9 mouse cellular contexts compared by ENCODE assay signal in genomic region chr9:3199151-3200018, GRCm38 (mm10).
DNase-seq lines count a peak whose midpoint lies in the region; ATAC-seq and TF ChIP-seq lines count a peak whose summit lies in the region.
"Had no signal": no experiment of that assay in that cellular context is flagged by ENCODE, and none has a peak within 500 bp of the region (broad histone marks: within the 10 kb centered on the region; RNA-seq: fewer than 3 reads in every experiment).

No protein-coding gene starts in this region.

- no peaks in the 10 kb centered on the region for H3K36me3 ChIP-seq in liver, adult 2 months (ENCODE audit: control insufficient read depth, insufficient read depth, low read length)
- no peaks in the 10 kb centered on the region for H3K36me3 ChIP-seq in testis, adult 2 months (ENCODE audit: control insufficient read depth, insufficient read depth, low read length)
- H3K36me3 ChIP-seq in thymus, adult 2 months (ENCODE audit: control insufficient read depth, insufficient read depth, low read length): no peaks in the 10 kb centered on the region

- TF ChIP-seq POLR2A in liver, adult 2 months (IDR thresholded peaks at IDR 0.05; ENCODE audit: extremely low read depth, insufficient read depth, low read length): no peak
- TF ChIP-seq POLR2A in testis, adult 2 months (IDR thresholded peaks at IDR 0.05; ENCODE audit: control insufficient read depth, low read depth, low read length): peak; percentile 81
- TF ChIP-seq POLR2A in thymus, adult 2 months (IDR thresholded peaks at IDR 0.05; ENCODE audit: control insufficient read depth, extremely low read depth, insufficient read depth, low read length, poor library complexity): no peak

- no peaks in the 10 kb centered on the region for H3K4me1 ChIP-seq in liver, adult 2 months (ENCODE audit: control insufficient read depth, insufficient read depth, low read length)
- H3K4me1 ChIP-seq in testis, adult 2 months (ENCODE audit: control insufficient read depth, insufficient read depth, low read length): peaks cover 5% of the 10 kb centered on the region; the same call in 1 of the 2 replicates
- H3K4me1 ChIP-seq in thymus, adult 2 months (replicated peaks; ENCODE audit: control insufficient read depth, insufficient read depth, low read length): no peaks in the 10 kb centered on the region

- no peaks in the 10 kb centered on the region for H3K79me2 ChIP-seq in liver, adult 2 months (ENCODE audit: control insufficient read depth, insufficient read depth, low read length)

- H3K9ac ChIP-seq in liver, adult 2 months (ENCODE audit: low read depth, low read length): no peak overlapping the region

- TF ChIP-seq CTCF in liver, adult 2 months (IDR thresholded peaks at IDR 0.05; ENCODE audit: low read depth, low read length): no peak
- TF ChIP-seq CTCF in testis, adult 2 months (IDR thresholded peaks at IDR 0.05; ENCODE audit: control insufficient read depth, insufficient read depth, insufficient replicate concordance, low read depth, low read length): no peak
- no peak for TF ChIP-seq CTCF in thymus, adult 2 months (IDR thresholded peaks at IDR 0.05; ENCODE audit: borderline replicate concordance, control insufficient read depth, extremely low read depth, insufficient read depth, low read length, poor library complexity)

- WGBS in liver, adult 2 months: 26% methylated on average over 33 of the region's 33 CpGs
- WGBS in thymus, adult 2 months: 39% methylated on average over 33 of the region's 33 CpGs

- ATAC-seq in erythroblast, adult 5-6 weeks (replicated peaks; ENCODE audit: low FRiP score, poor library complexity, severe bottlenecking): peak; percentile 72; the same call in 1 of the 2 replicates

- H3K4me3 ChIP-seq in liver, adult 2 months (ENCODE audit: insufficient read depth, low read depth, low read length): no peak overlapping the region; the same call in 1 of the 2 replicates
- peak overlapping the region; percentile 91 for H3K4me3 ChIP-seq in testis, adult 2 months (ENCODE audit: control insufficient read depth, low read depth, low read length)
- H3K4me3 ChIP-seq in thymus, adult 2 months (ENCODE audit: control insufficient read depth, insufficient read depth, low read length): no peak overlapping the region
- H3K4me3 ChIP-seq: myocyte had no signal

- peak; percentile 2 for DNase-seq in cerebellum, adult 9-11 months
- DNase-seq in cerebellum, postnatal 36 days: no peak
- DNase-seq in A20 (ENCODE audit: low read depth, low spot score): peak; percentile 5
- DNase-seq in liver, adult 2 months (ENCODE audit: extremely low read depth, low read depth, low spot score): peak; percentile 51
- no peak for DNase-seq in thymus, adult 18-20 months
- DNase-seq in thymus, adult 2 months: no peak

- no peaks in the 10 kb centered on the region for H3K27me3 ChIP-seq in liver, adult 2 months (ENCODE audit: control insufficient read depth, insufficient read depth, low read length)
- H3K27me3 ChIP-seq in testis, adult 2 months (ENCODE audit: control insufficient read depth, insufficient read depth, low read length): no peaks in the 10 kb centered on the region
- H3K27me3 ChIP-seq in thymus, adult 2 months (ENCODE audit: control insufficient read depth, insufficient read depth, low read length): no peaks in the 10 kb centered on the region

- H3K27ac ChIP-seq in liver, adult 2 months (replicated peaks; ENCODE audit: insufficient read depth, low read depth, low read length): no peak overlapping the region
- H3K27ac ChIP-seq in testis, adult 2 months (ENCODE audit: control insufficient read depth, insufficient read depth, low read depth, low read length): peak overlapping the region; percentile 94
- no peak overlapping the region for H3K27ac ChIP-seq in thymus, adult 2 months (ENCODE audit: control insufficient read depth, insufficient read depth, low read length)

Comparison
In these comparisons a context has a peak if more than half of its experiments do, and no peak if none do; other contexts are left out.
1. DNase-seq: peak in cerebellum, adult 9-11 months (single experiment), A20 (single experiment) and liver, adult 2 months (single experiment); none in cerebellum, postnatal 36 days (0 of 2), thymus, adult 18-20 months (0 of 2) and thymus, adult 2 months (single experiment).